Mouse (Mus musculus): ENCODE results near the gene Gdpd3. TPM values are rescaled to one million over a fixed set of nuclear protein-coding genes. Genes with fewer than 3 reads are reported as not detected.
A peak's percentile ranks its signal among the peaks of the same experiment; 100 is the strongest.

The Gdpd3 gene
- polyA plus RNA-seq, 1 experiment: 20.8 TPM

DNA sequence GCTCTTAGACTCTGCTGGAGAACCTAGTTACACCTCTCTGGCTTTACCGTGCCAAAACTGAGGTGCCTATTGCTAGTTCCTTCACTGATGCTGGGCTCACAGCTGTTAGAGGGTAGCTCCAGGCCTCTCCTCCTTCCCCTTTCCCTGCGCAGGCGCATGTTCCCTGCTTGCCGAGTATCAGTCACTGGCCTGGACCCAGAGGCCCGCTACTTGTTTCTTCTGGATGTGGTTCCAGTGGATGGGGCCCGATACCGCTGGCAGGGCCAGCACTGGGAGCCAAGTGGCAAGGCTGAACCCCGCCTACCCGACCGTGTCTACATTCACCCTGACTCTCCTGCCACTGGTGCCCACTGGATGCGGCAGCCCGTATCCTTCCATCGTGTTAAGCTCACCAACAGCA lies 16.6 kb downstream of the Gdpd3 start:
- Histone ChIP-seq H3K27ac (ENCODE audit: insufficient read depth, low read depth, low read length) (no peak overlapping the region), H3K4me3 (ENCODE audit: insufficient read depth, low read length) (no peak overlapping the region), H3K4me1 (ENCODE audit: control insufficient read depth, insufficient read depth, low read length) (peaks cover 13% of the 10 kb centered on the region)
- TF ChIP-seq POLR2A (IDR thresholded peaks at IDR 0.05; ENCODE audit: borderline replicate concordance, low read depth, low read length): no peak
- no peak for TF ChIP-seq CTCF (IDR thresholded peaks at IDR 0.05; ENCODE audit: low read depth, low read length)

DNA sequence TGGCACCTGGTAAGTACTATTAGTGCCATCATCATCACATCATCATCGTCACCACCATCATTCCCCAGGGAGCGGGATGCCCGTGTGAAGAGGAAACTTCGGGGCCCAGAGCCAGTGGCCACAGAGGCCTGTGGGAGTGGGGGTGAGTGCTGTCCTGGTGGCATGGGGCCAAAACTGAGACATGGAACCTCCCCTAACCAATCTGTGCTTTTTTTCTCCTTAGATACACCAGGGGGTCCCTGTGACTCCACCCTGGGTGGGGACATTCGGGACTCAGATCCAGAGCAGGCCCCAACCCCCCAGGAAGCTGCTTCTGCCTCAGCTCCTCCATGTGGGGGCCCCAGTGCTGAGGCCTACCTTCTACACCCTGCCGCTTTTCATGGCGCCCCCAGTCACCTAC lies 18.3 kb downstream of the Gdpd3 start:
- TF ChIP-seq POLR2A (IDR thresholded peaks at IDR 0.05; ENCODE audit: borderline replicate concordance, low read depth, low read length) (no peak), CTCF (IDR thresholded peaks at IDR 0.05; ENCODE audit: low read depth, low read length) (no peak)
- Histone ChIP-seq H3K4me1 (ENCODE audit: control insufficient read depth, insufficient read depth, low read length) (peaks cover 8% of the 10 kb centered on the region), H3K27ac (ENCODE audit: insufficient read depth, low read depth, low read length) (no peak overlapping the region), H3K4me3 (ENCODE audit: insufficient read depth, low read length) (no peak overlapping the region)

- no peak overlapping the region for H3K27ac ChIP-seq (ENCODE audit: insufficient read depth, low read depth, low read length)
- H3K4me3 ChIP-seq (ENCODE audit: insufficient read depth, low read length): no peak overlapping the region
- peaks cover 5% of the 10 kb centered on the region for H3K4me1 ChIP-seq (ENCODE audit: control insufficient read depth, insufficient read depth, low read length)
- TF ChIP-seq POLR2A (IDR thresholded peaks at IDR 0.05; ENCODE audit: borderline replicate concordance, low read depth, low read length): no peak
- no peak for TF ChIP-seq CTCF (IDR thresholded peaks at IDR 0.05; ENCODE audit: low read depth, low read length)
These were observed 18.9 kb downstream of the Gdpd3 start for GRCm38 (mm10) chr7:126785056-126785455.

DNA sequence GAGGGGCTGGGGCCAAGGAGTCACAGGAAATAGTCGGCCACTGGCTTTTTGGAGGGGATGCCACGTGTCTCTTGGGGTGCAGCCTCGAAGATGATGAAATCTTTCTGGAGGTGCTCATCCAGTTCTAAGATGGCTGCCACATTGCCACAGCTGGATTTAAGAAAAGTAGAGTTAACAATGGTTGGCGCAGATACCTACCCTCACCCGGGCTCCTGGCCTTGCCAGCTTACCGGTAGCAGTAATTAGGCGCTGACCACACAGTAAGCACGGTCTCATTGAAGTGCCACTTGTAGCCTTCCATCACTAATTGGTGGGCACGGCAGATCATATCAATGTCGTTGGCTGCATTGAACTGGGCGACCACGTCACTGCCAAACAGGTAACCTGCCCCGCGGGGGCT lies 20.0 kb downstream of the Gdpd3 start:
- Histone ChIP-seq H3K4me1 (ENCODE audit: control insufficient read depth, insufficient read depth, low read length) (0 out of 2 replicates have a peak, but pooled peaks cover 2% of the 10 kb centered on the region), H3K4me3 (ENCODE audit: insufficient read depth, low read length) (no peak overlapping the region), H3K27ac (ENCODE audit: insufficient read depth, low read depth, low read length) (no peak overlapping the region)
- TF ChIP-seq CTCF (IDR thresholded peaks at IDR 0.05; ENCODE audit: low read depth, low read length) (no peak), POLR2A (IDR thresholded peaks at IDR 0.05; ENCODE audit: borderline replicate concordance, low read depth, low read length) (no peak)

DNA sequence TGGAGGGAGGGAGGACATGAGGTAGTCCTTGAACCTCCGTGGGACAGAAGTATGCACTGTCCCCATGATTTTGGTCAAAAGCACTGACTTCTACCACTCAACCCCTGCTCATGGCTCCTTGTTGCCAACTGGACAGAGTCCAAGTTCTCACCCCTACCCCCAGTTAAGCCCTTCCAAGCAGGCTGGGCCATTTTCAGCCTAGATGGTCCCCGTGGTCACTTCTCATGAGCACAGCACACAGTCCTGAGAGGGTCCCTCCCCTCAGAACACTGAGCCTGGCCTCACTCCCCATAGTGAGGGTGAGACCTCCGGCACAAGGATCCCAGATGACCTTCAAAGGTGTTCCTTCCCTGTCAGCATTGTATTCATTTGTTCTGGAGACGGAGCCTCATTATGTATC lies 23.0 kb downstream of the Gdpd3 start:
- TF ChIP-seq POLR2A (IDR thresholded peaks at IDR 0.05; ENCODE audit: borderline replicate concordance, low read depth, low read length) (no peak), CTCF (IDR thresholded peaks at IDR 0.05; ENCODE audit: low read depth, low read length) (no peak)

GRCm38 (mm10) chr7:126791851-126792720 lies 26.0 kb downstream of the Gdpd3 start, which contains the start of gene Ppp4c:
Ppp4c (minus strand) TSS chr7:126792496.
- no peak for TF ChIP-seq CTCF (IDR thresholded peaks at IDR 0.05; ENCODE audit: low read depth, low read length)
- no peak for TF ChIP-seq POLR2A (IDR thresholded peaks at IDR 0.05; ENCODE audit: borderline replicate concordance, low read depth, low read length)
- Histone ChIP-seq H3K4me1 (ENCODE audit: control insufficient read depth, insufficient read depth, low read length) (peaks cover 9% of the 10 kb centered on the region), H3K4me3 (ENCODE audit: insufficient read depth, low read length) (peak within 1 kb of the TSS; percentile 82), H3K27ac (ENCODE audit: insufficient read depth, low read depth, low read length) (peak within 1 kb of the TSS; percentile 89)

More for the DNA sequence above, 23.0 kb downstream of the Gdpd3 start:
- no peak overlapping the region for H3K27ac ChIP-seq (ENCODE audit: insufficient read depth, low read depth, low read length)
- H3K4me1 ChIP-seq (ENCODE audit: control insufficient read depth, insufficient read depth, low read length): peaks cover 4% of the 10 kb centered on the region
- H3K4me3 ChIP-seq (ENCODE audit: insufficient read depth, low read length): no peak overlapping the region

GRCm38 (mm10) chr7:126792721-126793443 lies 26.7 kb downstream of the Gdpd3 start:
- TF ChIP-seq CTCF (IDR thresholded peaks at IDR 0.05; ENCODE audit: low read depth, low read length) (no peak), POLR2A (IDR thresholded peaks at IDR 0.05; ENCODE audit: borderline replicate concordance, low read depth, low read length) (no peak)
- H3K4me3 ChIP-seq (ENCODE audit: insufficient read depth, low read length): peak overlapping the region; percentile 52
- peak overlapping the region; percentile 54 for H3K27ac ChIP-seq (ENCODE audit: insufficient read depth, low read depth, low read length)
- peaks cover 9% of the 10 kb centered on the region for H3K4me1 ChIP-seq (ENCODE audit: control insufficient read depth, insufficient read depth, low read length)

- Histone ChIP-seq H3K27ac (ENCODE audit: insufficient read depth, low read depth, low read length) (0 out of 2 replicates have a peak overlapping the region, but pooled peaks have one; percentile 6), H3K4me1 (ENCODE audit: control insufficient read depth, insufficient read depth, low read length) (peaks cover 9% of the 10 kb centered on the region)
These were observed 27.5 kb downstream of the Gdpd3 start for GRCm38 (mm10) chr7:126793456-126794270.

GRCm38 (mm10) chr7:126794271-126794605 lies 28.1 kb downstream of the Gdpd3 start:
- 0 out of 2 replicates have a peak overlapping the region, but pooled peaks have one; percentile 13 for H3K27ac ChIP-seq (ENCODE audit: insufficient read depth, low read depth, low read length)
- H3K4me1 ChIP-seq (ENCODE audit: control insufficient read depth, insufficient read depth, low read length): peaks cover 9% of the 10 kb centered on the region

More at GRCm38 (mm10) chr7:126793456-126794270, 27.5 kb downstream of the Gdpd3 start:
- no peak overlapping the region for H3K4me3 ChIP-seq (ENCODE audit: insufficient read depth, low read length)
- TF ChIP-seq CTCF (IDR thresholded peaks at IDR 0.05; ENCODE audit: low read depth, low read length) (no peak), POLR2A (IDR thresholded peaks at IDR 0.05; ENCODE audit: borderline replicate concordance, low read depth, low read length) (no peak)

More at GRCm38 (mm10) chr7:126794271-126794605, 28.1 kb downstream of the Gdpd3 start:
- TF ChIP-seq POLR2A (IDR thresholded peaks at IDR 0.05; ENCODE audit: borderline replicate concordance, low read depth, low read length) (no peak), CTCF (IDR thresholded peaks at IDR 0.05; ENCODE audit: low read depth, low read length) (no peak)
- no peak overlapping the region for H3K4me3 ChIP-seq (ENCODE audit: insufficient read depth, low read length)

Measured in bone marrow macrophage, adult 2 months (primary cell).